Mouse (Mus musculus) mouse trophoblast stem cell (cell line): ENCODE results near the gene Tut7.
"Not testable (repeated sequence)": the region's sequence is repeated elsewhere in the genome, so short reads cannot be mapped to it uniquely, and the experiment has no call there.

Experiments used
- in situ Hi-C, 2 experiments: fragments of 300-500 bp; cut with MseI, MboI; formaldehyde crosslinking; loops; 2 replicates in 1 of 2; 3 replicates in 1 of 2; pipeline ENCODE4 v1.15.1; 2025

Tut7 gene

GRCm38 (mm10) chr13:59822507-59823462 is at the start of gene Tut7:
Gene Tut7, minus strand, starts transcription at chr13:59823147.
- in situ Hi-C loops: no loop called here

GRCm38 (mm10) chr13:59872446-59872845 is 49.5 kb upstream of the Tut7 start:
- in situ Hi-C loops: loop anchor here in 1 of 2 experiments (25.0 kb wide), 1 partner anchor 590 kb away; no protein-coding TSS in a partner anchor

- in situ Hi-C loops: loop anchor here in 1 of 2 experiments (25.0 kb wide), 1 partner anchor 592 kb away; no protein-coding TSS in a partner anchor
Measured at GRCm38 (mm10) chr13:59870004-59870403, 47.1 kb upstream of the Tut7 start.

- in situ Hi-C loops: loop anchor here in 1 of 2 experiments (25.0 kb wide), 1 partner anchor 594 kb away; no protein-coding TSS in a partner anchor
Measured at GRCm38 (mm10) chr13:59868011-59868649, 45.2 kb upstream of the Tut7 start.

- in situ Hi-C loops: loop anchor here in 1 of 2 experiments (25.0 kb wide), 1 partner anchor 595 kb away; no protein-coding TSS in a partner anchor
Measured at GRCm38 (mm10) chr13:59867103-59867502, 44.2 kb upstream of the Tut7 start.

- in situ Hi-C loops: loop anchor here in 1 of 2 experiments (25.0 kb wide), 1 partner anchor 603 kb away; no protein-coding TSS in a partner anchor
Measured at GRCm38 (mm10) chr13:59859515-59859914, 36.6 kb upstream of the Tut7 start.

- in situ Hi-C loops: loop anchor here in 1 of 2 experiments (25.0 kb wide), 1 partner anchor 606 kb away; no protein-coding TSS in a partner anchor
Measured at GRCm38 (mm10) chr13:59856286-59857070, 33.5 kb upstream of the Tut7 start.

GRCm38 (mm10) chr13:59853471-59853870 is 30.5 kb upstream of the Tut7 start:
- in situ Hi-C loops: loop anchor here in 1 of 2 experiments (25.0 kb wide), 1 partner anchor 609 kb away; no protein-coding TSS in a partner anchor

- in situ Hi-C loops: loop anchor here in 1 of 2 experiments (25.0 kb wide), 1 partner anchor 612 kb away; no protein-coding TSS in a partner anchor
Measured at GRCm38 (mm10) chr13:59850373-59850772, 27.4 kb upstream of the Tut7 start.

- in situ Hi-C loops: no loop called here
Measured at GRCm38 (mm10) chr13:59844661-59845060, 21.7 kb upstream of the Tut7 start.

- in situ Hi-C loops: no loop called here
Measured at GRCm38 (mm10) chr13:59843976-59844375, 21.0 kb upstream of the Tut7 start.

- in situ Hi-C loops: no loop called here
Measured at GRCm38 (mm10) chr13:59842226-59843210, 19.6 kb upstream of the Tut7 start.

- in situ Hi-C loops: not testable (repeated sequence)
Measured at GRCm38 (mm10) chr13:59841761-59842160, 18.8 kb upstream of the Tut7 start.

- in situ Hi-C loops: no loop called here
Measured at GRCm38 (mm10) chr13:59840429-59841169, 17.7 kb upstream of the Tut7 start.

- in situ Hi-C loops: no loop called here
Measured at GRCm38 (mm10) chr13:59839356-59839755, 16.4 kb upstream of the Tut7 start.

GRCm38 (mm10) chr13:59838464-59838863 is 15.5 kb upstream of the Tut7 start:
- in situ Hi-C loops: no loop called here

GRCm38 (mm10) chr13:59836811-59837210 is 13.9 kb upstream of the Tut7 start:
- in situ Hi-C loops: no loop called here

- in situ Hi-C loops: no loop called here
Measured at GRCm38 (mm10) chr13:59836101-59836798, 13.3 kb upstream of the Tut7 start.
